Mouse (Mus musculus) MEL (cell line): Measurements from ENCODE around the gene Bcan. TPM values are rescaled to one million over a fixed set of nuclear protein-coding genes. Genes with fewer than 3 reads are reported as not detected.

ENCODE experiments used
- DNase-seq: peaks from one replicate; pipeline ENCODE4 v3.0.0; 2011; ENCODE audit warnings: low read depth, low spot score
- H3K27ac ChIP-seq: 2 replicates; pipeline ENCODE4 v1.5.1; 2012; ENCODE audit warnings: low read depth, mild to moderate bottlenecking, control low read depth, low read length, moderate library complexity; ENCODE audit not compliant: control insufficient read depth
- H3K27me3 ChIP-seq, 2 experiments: fragments of 150-350 bp in 1 of 2; sonication (generic) in 1 of 2; 2 replicates each; pipeline ENCODE4 v1.6.1; 2012; ENCODE audit warnings: low read length in 2 of 2, mild to moderate bottlenecking in 2 of 2, improper control_type of control experiment in 1 of 2, moderate library complexity in 1 of 2; ENCODE audit not compliant: insufficient read depth in 2 of 2, control insufficient read depth in 1 of 2
- H3K36me3 ChIP-seq, 2 experiments: 2 replicates each; pipeline ENCODE4 v1.6.1; 2012 to 2014; ENCODE audit warnings: low read length in 2 of 2, improper control_type of control experiment in 1 of 2, inconsistent platforms in 1 of 2, mild to moderate bottlenecking in 1 of 2; ENCODE audit not compliant: insufficient read depth in 2 of 2, control insufficient read depth in 1 of 2
- H3K4me1 ChIP-seq, 2 experiments: fragments of 150-350 bp in 1 of 2; sonication (generic) in 1 of 2; 2 replicates each; pipeline ENCODE4 v1.6.1; 2012; ENCODE audit warnings: low read length in 2 of 2, improper control_type of control experiment in 1 of 2, mild to moderate bottlenecking in 1 of 2; ENCODE audit not compliant: insufficient read depth in 2 of 2, control insufficient read depth in 1 of 2
- H3K4me3 ChIP-seq, 2 experiments: fragments of 150-350 bp in 1 of 2; sonication (generic) in 1 of 2; 2 replicates each; pipeline ENCODE4 v1.5.1; 2012; ENCODE audit warnings: low read depth in 2 of 2, low read length in 2 of 2, mild to moderate bottlenecking in 2 of 2, moderate library complexity in 2 of 2, control low read depth in 1 of 2, improper control_type of control experiment in 1 of 2; ENCODE audit not compliant: control insufficient read depth in 1 of 2, insufficient read depth in 1 of 2
- H3K79me2 ChIP-seq: 2 replicates; pipeline ENCODE4 v1.6.1; 2012; ENCODE audit warnings: mild to moderate bottlenecking, low read length, moderate library complexity; ENCODE audit not compliant: control insufficient read depth, poor library complexity, insufficient read depth
- H3K9ac ChIP-seq: 2 replicates; pipeline ENCODE4 v1.6.1; 2012; ENCODE audit warnings: low read depth, mild to moderate bottlenecking, control low read depth, low read length, moderate library complexity; ENCODE audit not compliant: control insufficient read depth, poor library complexity, severe bottlenecking
- H3K9me3 ChIP-seq: fragments of 150-350 bp; sonication (generic); replicated peaks from 2 replicates; pipeline ENCODE4 v1.6.1; 2012; ENCODE audit warnings: mild to moderate bottlenecking, low read length, improper control_type of control experiment, moderate library complexity; ENCODE audit not compliant: insufficient read depth
- CHD1 ChIP-seq: IDR thresholded peaks from 2 replicates; pipeline ENCODE4 v1.6.1; 2012; ENCODE audit warnings: low read depth, mild to moderate bottlenecking, inconsistent platforms, low read length, improper control_type of control experiment
- CHD2 ChIP-seq: IDR thresholded peaks from 2 replicates; pipeline ENCODE4 v1.6.1; 2011; ENCODE audit warnings: low read length, improper control_type of control experiment
- CTCF ChIP-seq, 3 experiments: IDR thresholded peaks in 2 of 3; conservative IDR thresholded peaks in 1 of 3; 2 replicates each; pipeline ENCODE4 v1.5.1; 2011 to 2012; ENCODE audit warnings: low read length in 3 of 3, low read depth in 2 of 3, mild to moderate bottlenecking in 2 of 3, improper control_type of control experiment in 1 of 3, inconsistent platforms in 1 of 3, mixed read lengths in 1 of 3, moderate library complexity in 1 of 3; ENCODE audit not compliant: control insufficient read depth in 1 of 3, insufficient read depth in 1 of 3, poor library complexity in 1 of 3, severe bottlenecking in 1 of 3
- E2F4 ChIP-seq: IDR thresholded peaks from 2 replicates; pipeline ENCODE4 v1.6.1; 2011; ENCODE audit warnings: low read depth, low read length, improper control_type of control experiment, borderline replicate concordance
- GABPA ChIP-seq: IDR thresholded peaks from 2 replicates; pipeline ENCODE4 v1.6.1; 2012; ENCODE audit warnings: low read depth, mild to moderate bottlenecking, inconsistent platforms, low read length, improper control_type of control experiment, moderate library complexity
- JUND ChIP-seq: IDR thresholded peaks from 2 replicates; pipeline ENCODE4 v1.6.1; 2011; ENCODE audit warnings: low read depth, mild to moderate bottlenecking, improper control_type of control experiment, low read length
- KAT2A ChIP-seq: conservative IDR thresholded peaks from 2 replicates; pipeline ENCODE4 v1.6.1; 2012; ENCODE audit warnings: low read depth, low read length, improper control_type of control experiment, inconsistent platforms
- MAFK ChIP-seq: IDR thresholded peaks from 2 replicates; pipeline ENCODE4 v1.6.1; 2011; ENCODE audit warnings: low read depth, mild to moderate bottlenecking, low read length, improper control_type of control experiment, borderline replicate concordance
- MAZ ChIP-seq: IDR thresholded peaks from 2 replicates; pipeline ENCODE4 v1.6.1; 2012; ENCODE audit warnings: low read depth, mild to moderate bottlenecking, inconsistent platforms, low read length, improper control_type of control experiment
- NRF1 ChIP-seq: IDR thresholded peaks from 2 replicates; pipeline ENCODE4 v1.6.1; 2014; ENCODE audit warnings: low read depth, mild to moderate bottlenecking, inconsistent platforms, low read length, improper control_type of control experiment, moderate library complexity; ENCODE audit not compliant: poor library complexity, insufficient read depth, severe bottlenecking
- POLR2A ChIP-seq, 2 experiments: IDR thresholded peaks; 2 replicates each; pipeline ENCODE4 v1.6.1; 2011 to 2012; ENCODE audit warnings: low read length in 2 of 2, mild to moderate bottlenecking in 2 of 2, control low read depth in 1 of 2, improper control_type of control experiment in 1 of 2, low read depth in 1 of 2, moderate library complexity in 1 of 2; ENCODE audit not compliant: control insufficient read depth in 1 of 2, insufficient read depth in 1 of 2, poor library complexity in 1 of 2
- POLR2AphosphoS2 ChIP-seq: IDR thresholded peaks from 2 replicates; pipeline ENCODE4 v1.6.1; 2011; ENCODE audit warnings: low read length, improper control_type of control experiment
- POLR2AphosphoS5 ChIP-seq: IDR thresholded peaks from 2 replicates; pipeline ENCODE4 v1.6.1; 2012; ENCODE audit warnings: low read depth, borderline replicate concordance, mild to moderate bottlenecking, inconsistent platforms, low read length, moderate library complexity, mixed read lengths
- RAD21 ChIP-seq: IDR thresholded peaks from 2 replicates; pipeline ENCODE4 v1.6.1; 2011; ENCODE audit warnings: mild to moderate bottlenecking, low read depth, low read length, improper control_type of control experiment
- RCOR1 ChIP-seq: IDR thresholded peaks from 2 replicates; pipeline ENCODE4 v1.6.1; 2012; ENCODE audit warnings: low read depth, mild to moderate bottlenecking, inconsistent platforms, low read length, improper control_type of control experiment
- SIN3A ChIP-seq: IDR thresholded peaks from 2 replicates; pipeline ENCODE4 v1.6.1; 2012; ENCODE audit warnings: low read length, improper control_type of control experiment, inconsistent platforms
- TAL1 ChIP-seq: IDR thresholded peaks from 2 replicates; pipeline ENCODE4 v1.6.1; 2012; ENCODE audit warnings: mild to moderate bottlenecking, inconsistent platforms, low read length, moderate library complexity, mixed read lengths
- TBP ChIP-seq: IDR thresholded peaks from 2 replicates; pipeline ENCODE4 v1.8.0; 2011; ENCODE audit warnings: low read depth, low read length, improper control_type of control experiment
- UBTF ChIP-seq: IDR thresholded peaks from 2 replicates; pipeline ENCODE4 v1.6.1; 2012; ENCODE audit warnings: low read depth, mild to moderate bottlenecking, inconsistent platforms, low read length, improper control_type of control experiment, moderate library complexity, borderline replicate concordance; ENCODE audit not compliant: insufficient read depth
- USF1 ChIP-seq: IDR thresholded peaks from 2 replicates; pipeline ENCODE4 v1.6.1; 2014; ENCODE audit warnings: low read depth, mild to moderate bottlenecking, inconsistent platforms, low read length, improper control_type of control experiment, moderate library complexity
- USF2 ChIP-seq, 2 experiments: IDR thresholded peaks; 2 replicates each; pipeline ENCODE4 v1.6.1; 2011 to 2012; ENCODE audit warnings: improper control_type of control experiment in 2 of 2, low read length in 2 of 2, borderline replicate concordance in 1 of 2, inconsistent platforms in 1 of 2, low read depth in 1 of 2, mild to moderate bottlenecking in 1 of 2; ENCODE audit not compliant: insufficient read depth in 1 of 2
- ZKSCAN1 ChIP-seq: IDR thresholded peaks from 2 replicates; pipeline ENCODE4 v1.6.1; 2012; ENCODE audit warnings: low read depth, mild to moderate bottlenecking, inconsistent platforms, low read length, improper control_type of control experiment, moderate library complexity
- ZMIZ1 ChIP-seq: IDR thresholded peaks from 2 replicates; pipeline ENCODE4 v1.6.1; 2012; ENCODE audit warnings: low read depth, mild to moderate bottlenecking, inconsistent platforms, low read length, improper control_type of control experiment, moderate library complexity
- polyA plus RNA-seq, 2 experiments: library from polyadenylated mRNA; stranded (reverse) in 1 of 2; unstranded in 1 of 2; fragments of >175 nt in 1 of 2; fragments of >200 nt in 1 of 2; gene quantifications; 2 replicates each; pipeline versions ENCODE4 v1.2.1 to v1.2.4; 2012; ENCODE audit warnings: low replicate concordance in 2 of 2, low read depth in 1 of 2; ENCODE audit not compliant: insufficient read length in 2 of 2, insufficient read depth in 1 of 2, missing spikeins in 1 of 2
- total RNA-seq: library from RNA; depleted of rRNA; stranded (reverse); fragments of 300-350 nt; gene quantifications from 2 replicates; pipeline ENCODE4 v1.2.3, GENCODE M21; 2012

Bcan gene
- total and polyA plus RNA-seq, 3 experiments = not detected

GRCm38 (mm10) chr3:87947811-87948199, 52.2 kb downstream of the Bcan start:
- TF ChIP-seq KAT2A (no peak), CTCF (IDR thresholded peaks at IDR 0.05 in 2 of 3, conservative IDR thresholded peaks at IDR 0.05 in 1 of 3; ENCODE audit: control insufficient read depth in 1 of 3, insufficient read depth in 1 of 3, low read depth in 2 of 3, low read length in 3 of 3, poor library complexity in 1 of 3, severe bottlenecking in 1 of 3) (no peak), NRF1 (no peak), GABPA (no peak), RCOR1 (no peak), USF2 (IDR thresholded peaks at IDR 0.05; ENCODE audit: borderline replicate concordance in 1 of 2, insufficient read depth in 1 of 2, low read depth in 1 of 2, low read length in 2 of 2) (no peak), E2F4 (no peak), SIN3A (no peak), MAFK (no peak), POLR2AphosphoS2 (no peak), MAZ (no peak), TBP (no peak), TAL1 (no peak), CHD2 (no peak), CHD1 (no peak), JUND (no peak), ZKSCAN1 (no peak), USF1 (no peak), POLR2A (IDR thresholded peaks at IDR 0.05; ENCODE audit: control insufficient read depth in 1 of 2, insufficient read depth in 1 of 2, low read depth in 1 of 2, low read length in 2 of 2, poor library complexity in 1 of 2) (no peak), UBTF (no peak)
- Histone ChIP-seq H3K36me3 (no peaks in the 10 kb centered on the region), H3K9me3 (no peaks in the 10 kb centered on the region), H3K4me1 (no peaks in the 10 kb centered on the region), H3K79me2 (no peaks in the 10 kb centered on the region), H3K27me3 (no peaks in the 10 kb centered on the region), H3K9ac (no peak overlapping the region), H3K27ac (no peak overlapping the region), H3K4me3 (no peak overlapping the region)
- no peak for DNase-seq

- no peak overlapping the region for H3K9ac ChIP-seq
- H3K4me3 ChIP-seq = no peak overlapping the region
- no peaks in the 10 kb centered on the region for H3K79me2 ChIP-seq
- no peaks in the 10 kb centered on the region for H3K27me3 ChIP-seq
- no peak for TF ChIP-seq UBTF
- TF ChIP-seq CHD1 = no peak
- TF ChIP-seq RAD21 = no peak
- TF ChIP-seq NRF1 = no peak
- TF ChIP-seq TBP = no peak
- no peak for TF ChIP-seq E2F4
- TF ChIP-seq ZMIZ1 = no peak
- no peak for TF ChIP-seq JUND
- no peak for TF ChIP-seq SIN3A
- TF ChIP-seq POLR2A (IDR thresholded peaks at IDR 0.05; ENCODE audit: control insufficient read depth in 1 of 2, insufficient read depth in 1 of 2, low read depth in 1 of 2, low read length in 2 of 2, poor library complexity in 1 of 2) = no peak
- no peak for TF ChIP-seq POLR2AphosphoS5
- no peak for TF ChIP-seq ZKSCAN1
- no peaks in the 10 kb centered on the region for H3K9me3 ChIP-seq
- peaks cover 0 to 3% of the 10 kb centered on the region in 2 experiments; a peak in 2 of 4 replicates for H3K36me3 ChIP-seq
- no peak for DNase-seq
- no peaks in the 10 kb centered on the region for H3K4me1 ChIP-seq
- no peak overlapping the region for H3K27ac ChIP-seq
Measured at GRCm38 (mm10) chr3:87947056-87947810, 52.8 kb downstream of the Bcan start.
